Mouse (Mus musculus) cerebellum, adult 2 months (tissue): Measurements from ENCODE around the gene Ttc30a2. TPM values are rescaled to one million over a fixed set of nuclear protein-coding genes. Genes with fewer than 3 reads are reported as not detected.
A peak's percentile ranks its signal among the peaks of the same experiment; 100 is the strongest.
"Not testable (repeated sequence)": the region's sequence is repeated elsewhere in the genome, so short reads cannot be mapped to it uniquely, and the experiment has no call there.

Experiments used
- DNase-seq, 2 experiments: peaks; one replicate each; pipeline ENCODE4 v3.0.0; 2021
- H3K27ac ChIP-seq: fragments of 200-500 bp; 2 replicates; pipeline ENCODE4 v1.5.1; 2012; ENCODE audit warnings: low read length, control low read depth, inconsistent platforms; ENCODE audit not compliant: insufficient read depth
- H3K27me3 ChIP-seq: fragments of 200-500 bp; 2 replicates; pipeline ENCODE4 v1.6.1; 2012; ENCODE audit warnings: inconsistent platforms, mild to moderate bottlenecking, low read length, moderate library complexity; ENCODE audit not compliant: control insufficient read depth, insufficient read depth
- H3K4me1 ChIP-seq: fragments of 200-500 bp; 2 replicates; pipeline ENCODE4 v1.6.1; 2011; ENCODE audit warnings: low read length; ENCODE audit not compliant: control insufficient read depth, insufficient read depth
- H3K4me3 ChIP-seq: fragments of 200-500 bp; replicated peaks from 2 replicates; pipeline ENCODE3; 2011; ENCODE audit warnings: mild to moderate bottlenecking, low read depth, low read length, control low read depth; ENCODE audit not compliant: insufficient read depth
- CTCF ChIP-seq: fragments of 200-500 bp; IDR thresholded peaks from 2 replicates; pipeline ENCODE4 v1.5.1; 2011; ENCODE audit warnings: low read depth, mild to moderate bottlenecking, control low read depth, low read length, moderate library complexity, borderline replicate concordance; ENCODE audit not compliant: insufficient read depth
- POLR2A ChIP-seq: fragments of 200-500 bp; IDR thresholded peaks from 2 replicates; pipeline ENCODE4 v1.6.1; 2011; ENCODE audit warnings: low read length, control low read depth, borderline replicate concordance; ENCODE audit not compliant: insufficient read depth
- WGBS: fragments of 180-500 bp; shearing (Covaris S2); methylation state at CpG from one replicate; pipeline ENCODE4 v1.1.7; 2018; 5-methylcytosine and 5-hydroxymethylcytosine counted together
- polyA plus RNA-seq: library from polyadenylated mRNA; depleted of rRNA; stranded (reverse); fragments of >200 nt; gene quantifications from 2 replicates; pipeline ENCODE4 v1.2.3, GENCODE M21; 2012

Gene Ttc30a2
- polyA plus RNA-seq, 1 experiment: 0.18 TPM

- no peak for DNase-seq
- no peaks in the 10 kb centered on the region for H3K27me3 ChIP-seq
- H3K27ac ChIP-seq: no peak overlapping the region
- no peak overlapping the region for H3K4me3 ChIP-seq
- 40% methylated on average over 9 of the region's 9 CpGs for WGBS
- H3K4me1 ChIP-seq: no peaks in the 10 kb centered on the region
- no peak for TF ChIP-seq POLR2A
- no peak for TF ChIP-seq CTCF
Measured at GRCm38 (mm10) chr2:75987739-75988138, 9.8 kb upstream of the Ttc30a2 start.

GRCm38 (mm10) chr2:75985124-75985523, 7.2 kb upstream of the Ttc30a2 start:
- Histone ChIP-seq H3K27me3 (no peaks in the 10 kb centered on the region), H3K4me3 (no peak overlapping the region), H3K27ac (no peak overlapping the region), H3K4me1 (no peaks in the 10 kb centered on the region)
- TF ChIP-seq CTCF (peak; percentile 96), POLR2A (no peak)
- WGBS: 4% methylated on average over 2 of the region's 2 CpGs
- peak; percentile 62 to 69 for DNase-seq

GRCm38 (mm10) chr2:75983847-75984246, 5.9 kb upstream of the Ttc30a2 start:
- no peak for TF ChIP-seq CTCF
- no peaks in the 10 kb centered on the region for H3K27me3 ChIP-seq
- no peaks in the 10 kb centered on the region for H3K4me1 ChIP-seq
- WGBS: 25% methylated on average over 3 of the region's 3 CpGs
- no peak overlapping the region for H3K4me3 ChIP-seq
- H3K27ac ChIP-seq: no peak overlapping the region
- no peak for DNase-seq

- WGBS: 95% methylated on average over 3 of the region's 3 CpGs
- no peak overlapping the region for H3K27ac ChIP-seq
- H3K27me3 ChIP-seq: no peaks in the 10 kb centered on the region
- no peak overlapping the region for H3K4me3 ChIP-seq
- H3K4me1 ChIP-seq: no peaks in the 10 kb centered on the region
- no peak for DNase-seq
- TF ChIP-seq CTCF (no peak), POLR2A (no peak)
Measured at GRCm38 (mm10) chr2:75983091-75983490, 5.1 kb upstream of the Ttc30a2 start.

- Histone ChIP-seq H3K4me1 (no peaks in the 10 kb centered on the region), H3K4me3 (no peak overlapping the region), H3K27ac (no peak overlapping the region), H3K27me3 (no peaks in the 10 kb centered on the region)
- TF ChIP-seq POLR2A: no peak
- TF ChIP-seq CTCF: no peak
- DNase-seq: no peak
- WGBS: 97% methylated on average over 4 of the region's 4 CpGs
Measured at GRCm38 (mm10) chr2:75982626-75983025, 4.7 kb upstream of the Ttc30a2 start.

- peak within 1 kb of the TSS; percentile 47 for H3K4me3 ChIP-seq
- H3K4me1 ChIP-seq, H3K27me3 ChIP-seq, H3K27ac ChIP-seq: not testable (repeated sequence)
- 2% methylated on average over 34 of the region's 34 CpGs for WGBS
- TF ChIP-seq POLR2A: 0 out of 2 replicates have a peak, but pooled peaks have one; percentile 27
- DNase-seq: peak; percentile 81 to 82
Measured at GRCm38 (mm10) chr2:75981440-75982081, 3.6 kb upstream of the Ttc30a2 start, which contains the start of gene Ttc30a1. TSS of gene Ttc30a1 (minus strand) at chr2:75981967.

GRCm38 (mm10) chr2:75980933-75981439, 3.0 kb upstream of the Ttc30a2 start:
- H3K27ac ChIP-seq, DNase-seq, H3K27me3 ChIP-seq, H3K4me1 ChIP-seq, H3K4me3 ChIP-seq: not testable (repeated sequence)
- WGBS: 90% methylated on average over 13 of the region's 13 CpGs

- not testable (repeated sequence) for H3K27ac ChIP-seq, H3K27me3 ChIP-seq, H3K4me3 ChIP-seq, H3K4me1 ChIP-seq, DNase-seq
- WGBS: 39% methylated on average over 2 of the region's 2 CpGs
Measured at GRCm38 (mm10) chr2:75976070-75976469, 1.9 kb downstream of the Ttc30a2 start.
